Mouse (Mus musculus): ENCODE measurements around the gene Irf8.

- TF ChIP-seq CTCF (IDR thresholded peaks at IDR 0.05 in 2 of 3, conservative IDR thresholded peaks at IDR 0.05 in 1 of 3; ENCODE audit: control insufficient read depth in 1 of 3, insufficient read depth in 1 of 3, low read depth in 2 of 3, low read length in 3 of 3, poor library complexity in 1 of 3, severe bottlenecking in 1 of 3) (no peak), HCFC1 (IDR thresholded peaks at IDR 0.05; ENCODE audit: low read depth, low read length) (no peak), BHLHE40 (IDR thresholded peaks at IDR 0.05; ENCODE audit: borderline replicate concordance, low read depth, low read length) (no peak), POLR2A (IDR thresholded peaks at IDR 0.05; ENCODE audit: control insufficient read depth in 1 of 2, insufficient read depth in 1 of 2, low read depth in 1 of 2, low read length in 2 of 2, poor library complexity in 1 of 2) (no peak), MAX (IDR thresholded peaks at IDR 0.05; ENCODE audit: low read length) (no peak), POLR2AphosphoS5 (IDR thresholded peaks at IDR 0.05; ENCODE audit: borderline replicate concordance, low read depth, low read length) (no peak), CHD2 (IDR thresholded peaks at IDR 0.05; ENCODE audit: low read length) (no peak), EP300 (IDR thresholded peaks at IDR 0.05; ENCODE audit: low read depth in 1 of 2, low read length in 2 of 2) (no peak), ZC3H11A (IDR thresholded peaks at IDR 0.05; ENCODE audit: low read depth, low read length) (no peak), KAT2A (conservative IDR thresholded peaks at IDR 0.05; ENCODE audit: low read depth, low read length) (no peak), RAD21 (IDR thresholded peaks at IDR 0.05; ENCODE audit: low read depth, low read length) (no peak)
These were observed 20.0 kb upstream of the Irf8 start for GRCm38 (mm10) chr8:120715996-120716680.

Measured in MEL (cell line).